Mouse (Mus musculus): ENCODE measurements around the gene 4930432K21Rik. TPM values are rescaled to one million over a fixed set of nuclear protein-coding genes. Genes with fewer than 3 reads are reported as not detected.

4930432K21Rik gene
- polyA plus RNA-seq, 1 experiment from 2014 or later, result 1.9 TPM

DNA sequence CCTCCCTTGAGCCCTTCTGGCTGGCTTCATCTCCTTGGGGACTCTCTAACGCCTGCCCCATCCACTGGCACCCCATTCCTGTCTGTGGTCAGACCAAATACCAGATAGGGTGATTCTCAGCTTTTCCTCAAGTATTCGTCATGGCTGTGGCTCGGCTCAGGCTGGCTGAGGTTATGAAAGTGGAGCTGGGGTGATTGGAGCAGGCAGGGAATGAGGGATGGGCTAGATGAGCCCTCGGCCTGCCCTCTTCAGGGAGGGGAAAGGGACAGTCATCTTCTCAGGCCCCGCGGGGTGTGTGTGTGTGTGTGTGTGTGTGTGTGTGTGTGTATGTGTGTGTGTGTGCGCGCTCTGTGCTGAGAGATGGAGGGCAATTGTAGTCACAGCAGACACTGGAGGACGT lies 22.2 kb upstream of the 4930432K21Rik start, which contains the start of gene Podnl1:
Gene Podnl1, plus strand, starts transcription at position 334 of the 400 bp plus-strand sequence.
- ATAC-seq (ENCODE audit: low FRiP score), result no peak
- WGBS, result 46% methylated on average over 7 of the region's 9 CpGs
- Histone ChIP-seq H3K36me3 (no peaks in the 10 kb centered on the region), H3K4me2 (replicated peaks) (no peak within 1 kb of the TSS), H3K9ac (peak within 1 kb of the TSS; percentile 9; the same call in 1 of the 2 replicates), H3K4me3 (no peak within 1 kb of the TSS), H3K9me3 (replicated peaks) (no peaks in the 10 kb centered on the region), H3K27me3 (peaks cover under 1% of the 10 kb centered on the region; the same call in 1 of the 2 replicates), H3K27ac (peak within 1 kb of the TSS; percentile 13; the same call in 1 of the 2 replicates), H3K4me1 (peaks cover 11% of the 10 kb centered on the region; the same call in 1 of the 2 replicates)

DNA sequence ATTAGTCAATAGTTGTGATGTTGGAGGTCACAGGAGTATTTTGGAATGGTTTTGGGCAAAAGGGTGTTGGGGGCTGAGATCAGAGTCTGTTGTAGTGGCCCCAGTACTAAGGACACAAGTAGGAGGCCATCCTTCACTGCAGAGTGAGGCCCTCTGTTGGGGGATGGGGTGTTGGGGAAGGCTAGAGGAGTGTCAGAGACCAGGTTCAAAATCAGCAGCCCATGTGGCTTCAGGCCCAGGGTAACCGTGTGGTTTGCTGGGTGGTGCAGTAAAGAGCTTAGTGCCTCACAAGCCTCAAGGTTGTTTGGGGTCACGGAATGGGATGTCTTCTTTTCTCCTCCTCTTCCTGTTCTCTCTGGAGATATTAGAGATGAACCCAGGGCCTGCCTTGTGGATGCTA lies 21.1 kb upstream of the 4930432K21Rik start:
- 54% methylated on average over 2 of the region's 2 CpGs for WGBS
- peaks cover 3% of the 10 kb centered on the region for H3K36me3 ChIP-seq
- H3K4me2 ChIP-seq (replicated peaks), result no peak overlapping the region
- no peaks in the 10 kb centered on the region for H3K9me3 ChIP-seq (replicated peaks)
- no peak overlapping the region for H3K4me3 ChIP-seq
- peaks cover 14% of the 10 kb centered on the region; the same call in 1 of the 2 replicates for H3K4me1 ChIP-seq
- H3K27ac ChIP-seq, result no peak overlapping the region
- no peak for ATAC-seq (ENCODE audit: low FRiP score)
- H3K9ac ChIP-seq, result no peak overlapping the region
- peaks cover 3% of the 10 kb centered on the region; the same call in 1 of the 2 replicates for H3K27me3 ChIP-seq

DNA sequence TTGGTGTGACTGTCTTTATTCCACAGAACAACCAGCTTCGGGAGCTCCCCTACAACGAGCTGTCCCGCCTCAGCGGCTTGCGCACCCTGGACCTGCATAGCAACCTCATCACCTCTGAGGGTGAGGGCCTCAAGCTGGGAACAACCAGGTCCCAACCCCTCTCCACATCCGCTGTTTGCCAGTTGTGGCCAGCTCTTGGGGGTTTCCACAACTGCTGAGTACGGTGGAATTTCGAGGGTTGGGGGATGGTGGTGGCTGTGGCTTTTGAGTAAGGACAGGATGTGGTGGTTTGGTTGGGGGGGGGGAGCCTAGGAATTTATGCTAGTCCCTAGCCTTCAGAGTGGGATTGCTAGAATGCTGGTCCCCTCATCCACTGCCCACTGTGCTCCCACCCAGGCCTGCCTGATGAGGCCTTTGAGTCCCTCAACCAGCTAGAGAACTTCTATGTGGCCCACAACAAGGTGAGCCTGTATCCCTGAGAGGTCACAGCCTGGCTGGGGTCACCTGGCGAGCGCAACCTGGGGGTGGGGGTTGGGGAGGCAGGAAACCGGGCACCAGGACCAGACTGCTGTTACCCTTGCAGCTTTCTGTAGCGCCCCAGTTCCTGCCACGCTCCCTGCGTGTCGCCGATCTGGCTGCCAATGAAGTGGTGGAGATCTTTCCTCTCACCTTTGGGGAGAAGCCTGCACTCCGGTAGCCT lies 20.5 kb upstream of the 4930432K21Rik start:
- H3K27ac ChIP-seq, result no peak overlapping the region
- WGBS, result 66% methylated on average over 17 of the region's 17 CpGs
- ATAC-seq (ENCODE audit: low FRiP score), result no peak
- H3K4me1 ChIP-seq, result peaks cover 14% of the 10 kb centered on the region; the same call in 1 of the 2 replicates
- H3K36me3 ChIP-seq, result peaks cover 9% of the 10 kb centered on the region
- no peak overlapping the region for H3K4me2 ChIP-seq (replicated peaks)
- no peak overlapping the region for H3K4me3 ChIP-seq
- peaks cover 3% of the 10 kb centered on the region; the same call in 1 of the 2 replicates for H3K27me3 ChIP-seq
- no peak overlapping the region for H3K9ac ChIP-seq
- no peaks in the 10 kb centered on the region for H3K9me3 ChIP-seq (replicated peaks)

DNA sequence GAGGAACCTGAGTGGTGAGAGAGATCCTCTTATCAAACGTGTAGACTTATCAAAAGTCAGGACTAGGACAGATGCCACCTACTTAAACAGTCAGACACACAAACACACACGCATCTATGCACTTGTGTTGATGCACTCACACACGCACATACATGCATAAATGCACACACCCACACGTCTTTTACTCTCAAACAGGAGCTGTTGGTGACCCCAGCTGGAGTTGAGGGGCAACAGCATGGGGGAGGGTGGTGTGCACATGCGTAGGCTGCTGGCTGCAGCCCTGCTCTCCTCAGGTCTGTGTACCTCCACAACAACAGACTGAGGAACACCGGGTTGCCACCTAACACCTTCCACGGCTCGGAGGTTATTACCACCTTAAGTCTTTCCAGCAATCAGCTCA lies 19.5 kb upstream of the 4930432K21Rik start:
- 69% methylated on average over 8 of the region's 8 CpGs for WGBS
- Histone ChIP-seq H3K27me3 (peaks cover 3% of the 10 kb centered on the region; the same call in 1 of the 2 replicates), H3K27ac (no peak overlapping the region), H3K9ac (no peak overlapping the region), H3K4me3 (no peak overlapping the region), H3K4me1 (peaks cover 14% of the 10 kb centered on the region; the same call in 1 of the 2 replicates), H3K9me3 (replicated peaks) (no peaks in the 10 kb centered on the region), H3K4me2 (replicated peaks) (no peak overlapping the region), H3K36me3 (peaks cover 18% of the 10 kb centered on the region)
- no peak for ATAC-seq (ENCODE audit: low FRiP score)

DNA sequence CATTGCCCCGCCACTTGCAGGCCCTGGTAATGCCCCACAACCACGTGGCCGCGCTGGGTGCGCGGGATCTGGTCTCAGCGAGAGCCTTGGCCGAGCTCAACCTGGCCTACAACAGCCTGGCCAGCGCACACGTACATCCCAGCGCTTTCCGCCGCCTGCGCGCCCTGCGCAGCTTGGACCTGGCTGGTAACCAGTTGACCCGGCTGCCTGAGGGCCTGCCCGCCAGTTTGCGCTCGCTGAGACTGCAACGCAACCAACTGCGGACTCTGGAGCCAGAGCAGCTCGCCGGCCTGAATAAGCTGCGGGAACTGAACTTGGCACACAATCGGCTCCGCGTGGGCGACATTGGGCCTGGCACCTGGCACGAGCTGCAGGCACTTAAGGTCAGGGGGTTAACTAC lies 17.0 kb upstream of the 4930432K21Rik start:
- no peak; the same call in 1 of the 2 replicates for ATAC-seq (ENCODE audit: low FRiP score)
- Histone ChIP-seq H3K9ac (no peak overlapping the region), H3K36me3 (peaks cover 43% of the 10 kb centered on the region), H3K27ac (no peak overlapping the region), H3K4me1 (peaks cover 14% of the 10 kb centered on the region; the same call in 1 of the 2 replicates), H3K4me2 (replicated peaks) (no peak overlapping the region), H3K27me3 (peaks cover 3% of the 10 kb centered on the region; the same call in 1 of the 2 replicates), H3K4me3 (no peak overlapping the region), H3K9me3 (replicated peaks) (no peaks in the 10 kb centered on the region)
- WGBS, result 42% methylated on average over 30 of the region's 30 CpGs

DNA sequence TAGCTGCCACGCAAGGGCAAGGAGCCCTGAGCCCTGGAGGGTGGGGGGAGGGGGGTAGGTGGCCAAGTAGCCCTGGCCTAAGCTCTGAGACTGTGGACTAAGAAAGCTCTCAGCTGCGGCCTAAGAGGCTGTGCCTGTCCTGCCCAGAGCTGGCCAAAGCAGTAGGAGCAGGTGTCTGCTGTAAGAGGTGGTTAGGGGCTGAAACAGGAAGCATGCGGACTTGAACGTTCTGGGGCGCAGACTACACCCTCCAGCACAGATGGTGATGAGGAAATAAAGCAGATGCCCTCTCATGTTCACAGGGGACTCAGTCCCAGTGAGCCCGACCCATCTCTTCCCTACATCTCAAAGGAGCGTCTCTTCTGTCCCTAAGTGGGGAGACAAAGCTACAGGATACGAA lies 15.6 kb upstream of the 4930432K21Rik start:
- Histone ChIP-seq H3K36me3 (peaks cover 58% of the 10 kb centered on the region), H3K9ac (no peak overlapping the region), H3K4me3 (no peak overlapping the region), H3K27ac (no peak overlapping the region), H3K27me3 (peaks cover 3% of the 10 kb centered on the region; the same call in 1 of the 2 replicates), H3K4me1 (peaks cover 11% of the 10 kb centered on the region; the same call in 1 of the 2 replicates), H3K4me2 (replicated peaks) (no peak overlapping the region), H3K9me3 (replicated peaks) (no peaks in the 10 kb centered on the region)
- ATAC-seq (ENCODE audit: low FRiP score), result no peak
- WGBS, result 94% methylated on average over 8 of the region's 8 CpGs

DNA sequence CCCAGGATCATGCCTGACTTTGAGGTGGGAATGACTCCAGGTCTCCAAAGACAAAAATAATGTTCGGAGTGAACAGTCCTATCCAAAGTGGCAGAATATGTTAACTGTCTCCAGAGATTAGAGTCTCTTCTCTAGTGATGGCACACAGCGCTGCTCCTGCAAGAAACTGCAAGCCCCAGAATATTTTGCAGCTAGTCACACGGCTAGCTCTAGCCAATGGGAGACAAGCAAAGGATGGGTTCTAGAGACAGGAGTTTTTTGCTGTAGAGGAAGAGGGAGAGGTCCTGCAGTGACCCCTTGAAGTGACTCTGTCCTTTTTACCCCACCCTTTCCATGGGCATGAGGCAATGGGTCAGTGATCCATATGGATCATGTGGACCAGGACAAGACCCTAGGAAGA lies 10.0 kb upstream of the 4930432K21Rik start:
- 95% methylated on average over 3 of the region's 3 CpGs for WGBS
- Histone ChIP-seq H3K4me2 (replicated peaks) (no peak overlapping the region), H3K9me3 (replicated peaks) (no peaks in the 10 kb centered on the region), H3K9ac (no peak overlapping the region), H3K4me3 (no peak overlapping the region), H3K27me3 (no peaks in the 10 kb centered on the region), H3K4me1 (no peaks in the 10 kb centered on the region), H3K27ac (no peak overlapping the region), H3K36me3 (peaks cover 97% of the 10 kb centered on the region)
- ATAC-seq (ENCODE audit: low FRiP score), result no peak

DNA sequence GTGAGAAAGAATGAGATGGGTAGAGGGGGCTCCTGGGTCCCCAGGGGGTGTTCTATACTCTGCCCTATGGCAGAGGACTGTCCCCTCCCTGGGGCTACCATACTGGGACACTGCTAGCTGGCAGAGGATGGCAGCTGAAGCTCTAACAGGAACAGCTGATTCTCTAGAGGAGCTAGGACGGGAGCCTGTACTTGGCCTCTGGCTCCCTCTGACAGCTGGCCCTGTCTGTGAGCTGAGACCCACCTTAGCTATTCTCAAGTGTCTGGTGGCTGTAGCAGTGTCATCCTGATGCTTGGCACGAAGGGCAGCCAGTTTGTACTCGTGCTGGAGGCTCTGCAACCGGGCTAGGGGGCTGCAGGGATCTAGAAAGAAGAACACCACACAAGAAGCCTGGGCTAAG lies 7.0 kb upstream of the 4930432K21Rik start:
- 0 out of 2 replicates have a peak, but pooled peaks cover under 1% of the 10 kb centered on the region for H3K4me1 ChIP-seq
- H3K27ac ChIP-seq, result no peak overlapping the region
- no peak overlapping the region for H3K4me3 ChIP-seq
- no peaks in the 10 kb centered on the region for H3K9me3 ChIP-seq (replicated peaks)
- no peak overlapping the region for H3K9ac ChIP-seq
- no peaks in the 10 kb centered on the region for H3K27me3 ChIP-seq
- H3K36me3 ChIP-seq, result peaks cover 93% of the 10 kb centered on the region
- no peak for ATAC-seq (ENCODE audit: low FRiP score)
- H3K4me2 ChIP-seq (replicated peaks), result no peak overlapping the region
- WGBS, result 92% methylated on average over 4 of the region's 4 CpGs

DNA sequence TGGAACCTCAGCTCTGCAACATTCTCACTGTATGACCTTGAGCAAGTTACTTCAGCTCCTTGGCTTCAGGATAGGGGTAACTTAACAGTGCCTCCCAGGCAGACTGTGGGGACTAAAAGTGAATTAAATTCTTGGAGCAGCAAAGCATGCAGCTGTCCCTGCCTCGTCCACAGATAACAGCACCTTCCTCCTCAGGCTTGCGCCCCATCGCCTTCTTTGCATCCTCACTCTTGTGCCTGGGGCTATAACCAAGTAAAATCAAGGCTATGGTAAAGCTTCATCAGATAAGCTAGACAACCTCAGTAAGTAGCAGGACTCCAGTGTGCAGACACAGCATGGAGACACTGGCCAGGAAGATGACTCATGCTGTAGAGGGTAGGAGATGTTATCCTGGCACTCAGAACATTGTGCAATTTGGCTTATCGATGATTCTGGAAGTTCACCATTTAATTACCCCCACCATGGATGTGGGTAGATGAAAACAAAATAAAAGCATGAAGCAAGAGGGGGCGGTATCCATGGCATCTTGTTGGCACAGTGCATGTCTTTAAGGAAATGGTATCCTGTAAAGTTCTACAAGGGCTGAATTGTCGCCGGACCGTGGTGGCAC lies 3.1 kb upstream of the 4930432K21Rik start:
- no peaks in the 10 kb centered on the region for H3K27me3 ChIP-seq
- no peak overlapping the region for H3K9ac ChIP-seq
- H3K4me1 ChIP-seq, result peaks cover 21% of the 10 kb centered on the region
- H3K4me2 ChIP-seq (replicated peaks), result no peak overlapping the region
- WGBS, result 95% methylated on average over 8 of the region's 8 CpGs
- no peak overlapping the region for H3K4me3 ChIP-seq
- no peak for ATAC-seq (ENCODE audit: low FRiP score)
- no peaks in the 10 kb centered on the region for H3K9me3 ChIP-seq (replicated peaks)
- no peak overlapping the region for H3K27ac ChIP-seq
- H3K36me3 ChIP-seq, result peaks cover 57% of the 10 kb centered on the region

DNA sequence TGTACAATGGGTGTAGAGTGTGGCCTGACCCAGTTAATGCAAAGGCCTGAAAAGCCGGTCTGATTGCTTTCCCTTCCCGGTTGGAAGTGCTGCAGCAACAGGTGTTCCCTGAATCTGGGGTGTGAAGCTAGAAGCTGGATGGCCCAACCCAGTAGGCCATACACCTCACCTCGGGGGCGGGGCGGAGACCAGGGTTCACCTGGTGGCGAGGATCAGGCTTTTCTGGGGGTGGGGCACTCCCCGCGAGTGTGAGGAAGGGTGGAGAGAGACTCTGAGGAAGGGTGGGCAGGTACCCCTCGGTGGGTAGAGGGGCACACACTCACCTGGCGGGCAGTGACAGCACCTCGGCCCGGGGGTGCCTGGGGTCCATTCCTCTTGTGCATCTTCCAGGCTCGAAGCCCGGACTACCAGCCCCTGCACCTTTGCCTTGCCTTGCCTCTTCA lies 480 bp upstream of the 4930432K21Rik start:
- Histone ChIP-seq H3K9ac (peak overlapping the region; percentile 79), H3K27ac (no peak overlapping the region), H3K4me2 (replicated peaks) (peak overlapping the region; percentile 89), H3K4me3 (peak overlapping the region; percentile 68), H3K36me3 (peaks cover 34% of the 10 kb centered on the region), H3K4me1 (peaks cover 21% of the 10 kb centered on the region), H3K9me3 (replicated peaks) (no peaks in the 10 kb centered on the region), H3K27me3 (no peaks in the 10 kb centered on the region)
- 8% methylated on average over 14 of the region's 14 CpGs for WGBS
- ATAC-seq (ENCODE audit: low FRiP score), result peak; percentile 75

DNA sequence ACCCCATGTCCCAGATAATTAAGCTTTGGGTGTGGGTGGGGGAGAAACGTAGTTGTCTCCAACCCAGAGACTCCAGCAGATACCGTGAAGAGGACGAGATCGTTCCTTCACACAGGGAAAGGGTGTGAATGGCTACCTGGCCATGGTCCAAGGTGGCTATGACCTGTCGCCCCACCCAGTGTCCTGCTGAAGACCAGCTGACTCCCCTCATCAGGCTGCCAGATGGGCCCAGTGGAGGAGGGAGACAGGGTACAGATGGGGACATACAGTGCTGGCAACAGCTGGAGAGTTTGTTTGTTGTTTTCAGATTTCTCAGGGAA lies 666 bp downstream of the 4930432K21Rik start:
- peaks cover 23% of the 10 kb centered on the region for H3K36me3 ChIP-seq
- H3K9me3 ChIP-seq (replicated peaks), result no peaks in the 10 kb centered on the region
- H3K4me1 ChIP-seq, result peaks cover 21% of the 10 kb centered on the region
- ATAC-seq (ENCODE audit: low FRiP score), result no peak; the same call in 1 of the 2 replicates
- no peak overlapping the region for H3K27ac ChIP-seq
- no peaks in the 10 kb centered on the region for H3K27me3 ChIP-seq
- 90% methylated on average over 5 of the region's 5 CpGs for WGBS
- H3K9ac ChIP-seq, result no peak overlapping the region; the same call in 1 of the 2 replicates
- peak overlapping the region; percentile 89 for H3K4me2 ChIP-seq (replicated peaks)
- peak overlapping the region; percentile 68 for H3K4me3 ChIP-seq

DNA sequence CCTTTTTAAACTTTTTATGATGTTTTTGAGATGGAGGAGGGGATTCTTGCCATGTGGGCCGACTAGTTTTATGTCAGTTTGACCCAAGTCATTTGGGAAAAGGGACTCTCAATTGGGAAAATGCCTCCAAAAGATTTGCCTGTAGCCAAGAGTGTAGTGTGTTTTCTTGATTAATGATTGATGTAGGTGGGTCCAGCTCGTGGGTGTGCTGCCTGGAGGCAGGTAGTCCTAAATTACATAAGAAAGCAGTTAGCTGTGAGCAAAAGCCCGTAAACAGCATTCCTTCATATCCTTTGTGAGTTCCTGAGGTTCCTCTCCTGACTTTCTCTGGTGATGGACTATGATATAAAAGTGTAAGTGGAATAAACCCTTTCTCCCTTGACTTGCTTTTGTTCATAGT lies 1.4 kb downstream of the 4930432K21Rik start:
- H3K27ac ChIP-seq, result no peak overlapping the region
- no peaks in the 10 kb centered on the region for H3K27me3 ChIP-seq
- H3K4me3 ChIP-seq, result no peak overlapping the region
- ATAC-seq (ENCODE audit: low FRiP score), result no peak
- no peak overlapping the region for H3K9ac ChIP-seq
- no peaks in the 10 kb centered on the region for H3K9me3 ChIP-seq (replicated peaks)
- H3K4me1 ChIP-seq, result peaks cover 21% of the 10 kb centered on the region
- 78% methylated on average over 3 of the region's 3 CpGs for WGBS
- H3K4me2 ChIP-seq (replicated peaks), result no peak overlapping the region
- H3K36me3 ChIP-seq, result peaks cover 17% of the 10 kb centered on the region

Data from hindbrain, embryonic 12.5 days (tissue).